Mouse (Mus musculus) E14TG2a.4 (cell line): Measurements from ENCODE around the gene Lyst.
"Not testable (repeated sequence)": the region's sequence is repeated elsewhere in the genome, so short reads cannot be mapped to it uniquely, and the experiment has no call there.

Experiments used
- H3K27me3 ChIP-seq: 2 replicates; pipeline ENCODE4 v1.6.1; 2014; ENCODE audit warnings: low read length, control low read depth; ENCODE audit not compliant: insufficient read depth
- H3K36me3 ChIP-seq: 2 replicates; pipeline ENCODE4 v1.6.1; 2014; ENCODE audit warnings: low read length, control low read depth; ENCODE audit not compliant: insufficient read depth
- H3K4me1 ChIP-seq: replicated peaks from 2 replicates; pipeline ENCODE4 v1.6.1; 2014; ENCODE audit warnings: low read depth, low read length, control low read depth
- H3K4me3 ChIP-seq: replicated peaks from 2 replicates; pipeline ENCODE4 v1.5.1; 2014; ENCODE audit warnings: mild to moderate bottlenecking, low read length
- H3K9me3 ChIP-seq: 2 replicates; pipeline ENCODE4 v1.6.1; 2014; ENCODE audit warnings: low read length, control low read depth
- CTCF ChIP-seq: conservative IDR thresholded peaks from 2 replicates; pipeline ENCODE4 v1.5.1; 2014; ENCODE audit warnings: low read length
- NANOG ChIP-seq: IDR thresholded peaks from 2 replicates; pipeline ENCODE4 v1.6.1; 2014; ENCODE audit warnings: borderline replicate concordance, low read length, mixed read lengths
- POU5F1 ChIP-seq: IDR thresholded peaks from 2 replicates; pipeline ENCODE4 v1.6.1; 2014; ENCODE audit warnings: low read length, borderline replicate concordance

Lyst gene

GRCm38 (mm10) chr13:13784981-13785783 lies 195.0 kb downstream of the Lyst start:
- Histone ChIP-seq H3K9me3 (no peaks in the 10 kb centered on the region), H3K27me3 (peaks cover 74% of the 10 kb centered on the region)

GRCm38 (mm10) chr13:13786971-13787370 lies 196.8 kb downstream of the Lyst start:
- Histone ChIP-seq H3K9me3 (no peaks in the 10 kb centered on the region), H3K4me3 (no peak overlapping the region), H3K36me3 (no peaks in the 10 kb centered on the region), H3K27me3 (peaks cover 69% of the 10 kb centered on the region), H3K4me1 (peaks cover 21% of the 10 kb centered on the region)
- TF ChIP-seq NANOG = no peak

More at GRCm38 (mm10) chr13:13784981-13785783, 195.0 kb downstream of the Lyst start:
- peak overlapping the region; percentile 82 for H3K4me3 ChIP-seq
- H3K36me3 ChIP-seq = no peaks in the 10 kb centered on the region
- H3K4me1 ChIP-seq = peaks cover 21% of the 10 kb centered on the region
- TF ChIP-seq POU5F1 (no peak), CTCF (no peak), NANOG (no peak)

- H3K9me3 ChIP-seq = no peaks in the 10 kb centered on the region
- no peak overlapping the region for H3K4me3 ChIP-seq
- no peaks in the 10 kb centered on the region for H3K36me3 ChIP-seq
- peaks cover 21% of the 10 kb centered on the region for H3K4me1 ChIP-seq
- TF ChIP-seq NANOG (no peak), POU5F1 (no peak), CTCF (no peak)
- H3K27me3 ChIP-seq = peaks cover 60% of the 10 kb centered on the region
These were observed 197.9 kb downstream of the Lyst start for GRCm38 (mm10) chr13:13788070-13788469.

- Histone ChIP-seq H3K36me3 (no peaks in the 10 kb centered on the region), H3K9me3 (no peaks in the 10 kb centered on the region), H3K4me1 (peaks cover 18% of the 10 kb centered on the region), H3K4me3 (no peak overlapping the region), H3K27me3 (peaks cover 25% of the 10 kb centered on the region)
- TF ChIP-seq NANOG = no peak
- TF ChIP-seq CTCF = no peak
These were observed 201.8 kb downstream of the Lyst start for GRCm38 (mm10) chr13:13791981-13792380.

- Histone ChIP-seq H3K4me1 (peaks cover 18% of the 10 kb centered on the region), H3K4me3 (no peak overlapping the region), H3K36me3 (no peaks in the 10 kb centered on the region), H3K9me3 (peaks cover 5% of the 10 kb centered on the region), H3K27me3 (peaks cover 2% of the 10 kb centered on the region; the same call in 1 of the 2 replicates)
- no peak for TF ChIP-seq NANOG
- no peak for TF ChIP-seq CTCF
- TF ChIP-seq POU5F1 = peak; percentile 56; the same call in 1 of the 2 replicates
These were observed 205.1 kb downstream of the Lyst start for GRCm38 (mm10) chr13:13795166-13795832.

- peaks cover 18% of the 10 kb centered on the region for H3K4me1 ChIP-seq
- no peak overlapping the region for H3K4me3 ChIP-seq
- no peaks in the 10 kb centered on the region for H3K36me3 ChIP-seq
- H3K27me3 ChIP-seq = peaks cover 2% of the 10 kb centered on the region; the same call in 1 of the 2 replicates
- peaks cover 5% of the 10 kb centered on the region for H3K9me3 ChIP-seq
- TF ChIP-seq POU5F1 = no peak
- peak; percentile 43 for TF ChIP-seq CTCF
- TF ChIP-seq NANOG = no peak
These were observed 205.9 kb downstream of the Lyst start for GRCm38 (mm10) chr13:13796082-13796481.

- H3K36me3 ChIP-seq, H3K4me3 ChIP-seq, H3K27me3 ChIP-seq, H3K9me3 ChIP-seq: not testable (repeated sequence)
- peaks cover 18% of the 10 kb centered on the region for H3K4me1 ChIP-seq
These were observed 207.6 kb downstream of the Lyst start for GRCm38 (mm10) chr13:13797816-13798215.

- no peaks in the 10 kb centered on the region for H3K27me3 ChIP-seq
- peaks cover 5% of the 10 kb centered on the region for H3K9me3 ChIP-seq
- H3K36me3 ChIP-seq = no peaks in the 10 kb centered on the region
- peaks cover 18% of the 10 kb centered on the region for H3K4me1 ChIP-seq
- H3K4me3 ChIP-seq = no peak overlapping the region
- TF ChIP-seq CTCF (no peak), POU5F1 (no peak), NANOG (no peak)
These were observed 208.6 kb downstream of the Lyst start for GRCm38 (mm10) chr13:13798775-13799174.
